Mouse (Mus musculus): ENCODE results near the gene Cfd.

DNA sequence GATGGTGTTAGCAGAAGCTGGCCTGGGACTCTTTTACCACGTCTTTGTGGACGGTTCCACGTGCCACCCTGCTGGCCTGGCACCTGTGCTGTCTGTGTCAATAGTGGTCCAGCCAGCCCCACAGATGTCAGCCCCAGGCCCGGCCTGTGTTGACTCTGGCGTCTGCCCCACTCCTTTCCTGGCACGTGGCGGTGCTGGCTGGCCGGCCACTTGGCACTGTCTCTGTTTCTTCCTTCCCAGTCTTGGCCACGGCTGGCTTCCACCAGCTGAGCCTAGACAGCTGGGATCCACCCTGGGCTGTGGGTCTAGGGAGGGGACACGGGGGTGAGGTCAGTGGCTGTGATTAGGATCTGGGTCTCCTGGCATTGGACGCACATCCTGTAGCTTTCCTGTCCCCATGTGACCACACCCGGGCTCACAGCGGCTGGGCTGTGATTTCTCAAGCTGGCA lies 43.6 kb downstream of the Cfd start:
- TF ChIP-seq POLR2A (IDR thresholded peaks at IDR 0.05; ENCODE audit: low read depth, low read length): 0 out of 2 replicates have a peak, but pooled peaks have one; percentile 35
- TF ChIP-seq EP300 (IDR thresholded peaks at IDR 0.05; ENCODE audit: low read length): no peak
- TF ChIP-seq SMC3 (IDR thresholded peaks at IDR 0.05; ENCODE audit: low read depth, low read length): no peak
- no peak for TF ChIP-seq E2F4 (IDR thresholded peaks at IDR 0.05; ENCODE audit: insufficient replicate concordance, low read depth, low read length)
- no peak for TF ChIP-seq CTCF (conservative IDR thresholded peaks at IDR 0.05 in 1 of 2, IDR thresholded peaks at IDR 0.05 in 1 of 2; ENCODE audit: low read depth in 2 of 2, low read length in 2 of 2)
- TF ChIP-seq TCF12 (IDR thresholded peaks at IDR 0.05; ENCODE audit: low read depth, low read length): 0 out of 2 replicates have a peak, but pooled peaks have one; percentile 20
- no peak for TF ChIP-seq JUND (conservative IDR thresholded peaks at IDR 0.05; ENCODE audit: low read depth, low read length)
- TF ChIP-seq CHD1 (IDR thresholded peaks at IDR 0.05; ENCODE audit: low read depth, low read length): no peak
- no peak for TF ChIP-seq USF1 (IDR thresholded peaks at IDR 0.05; ENCODE audit: low read depth, low read length)
- TF ChIP-seq ZMIZ1 (IDR thresholded peaks at IDR 0.05; ENCODE audit: low read depth, low read length): 0 out of 2 replicates have a peak, but pooled peaks have one; percentile 40
- TF ChIP-seq ZC3H11A (IDR thresholded peaks at IDR 0.05; ENCODE audit: low read depth, low read length): no peak
- no peak for TF ChIP-seq USF2 (conservative IDR thresholded peaks at IDR 0.05; ENCODE audit: low read depth, low read length)
- TF ChIP-seq CHD2 (IDR thresholded peaks at IDR 0.05; ENCODE audit: low read length): no peak
- no peak for TF ChIP-seq ZNF384 (IDR thresholded peaks at IDR 0.05; ENCODE audit: low read depth, low read length)
